Mouse (Mus musculus): Measurements from ENCODE around the gene Grk6.
"Not testable (repeated sequence)": the region's sequence is repeated elsewhere in the genome, so short reads cannot be mapped to it uniquely, and the experiment has no call there.

Gene Grk6

GRCm38 (mm10) chr13:55426613-55427012, 18.3 kb upstream of the Grk6 start, which contains the start of gene F12:
F12 (minus strand) TSS chr13:55426793.
- DNase-seq (ENCODE audit: low spot score in 2 of 2), result no peak

GRCm38 (mm10) chr13:55429226-55429888, 15.5 kb upstream of the Grk6 start:
- peak; percentile 67 to 76 for DNase-seq (ENCODE audit: low spot score in 2 of 2)

GRCm38 (mm10) chr13:55430566-55430965, 14.3 kb upstream of the Grk6 start:
- DNase-seq (ENCODE audit: low spot score in 2 of 2), result no peak

- no peak for DNase-seq (ENCODE audit: low spot score in 2 of 2)
These were observed 12.8 kb upstream of the Grk6 start for GRCm38 (mm10) chr13:55431889-55432685.

GRCm38 (mm10) chr13:55437111-55437629, 7.7 kb upstream of the Grk6 start:
- not testable (repeated sequence) for DNase-seq (ENCODE audit: low spot score in 2 of 2)

- DNase-seq (ENCODE audit: low spot score in 2 of 2), result no peak
These were observed 1.0 kb upstream of the Grk6 start for GRCm38 (mm10) chr13:55443799-55444285.

GRCm38 (mm10) chr13:55444286-55444936, 461 bp upstream of the Grk6 start:
- peak; percentile 80 to 90 for DNase-seq (ENCODE audit: low spot score in 2 of 2)

GRCm38 (mm10) chr13:55445361-55446091, 654 bp downstream of the Grk6 start:
- no peak for DNase-seq (ENCODE audit: low spot score in 2 of 2)

- DNase-seq (ENCODE audit: low spot score in 2 of 2), result peak in 1 of 2 experiments; percentile 59
These were observed 1.7 kb downstream of the Grk6 start for GRCm38 (mm10) chr13:55446483-55447105.

GRCm38 (mm10) chr13:55447543-55447943, 2.7 kb downstream of the Grk6 start:
- peak; percentile 72 to 82 for DNase-seq (ENCODE audit: low spot score in 2 of 2)

GRCm38 (mm10) chr13:55448131-55448530, 3.3 kb downstream of the Grk6 start:
- DNase-seq (ENCODE audit: low spot score in 2 of 2), result no peak

GRCm38 (mm10) chr13:55449205-55449604, 4.3 kb downstream of the Grk6 start:
- peak in 1 of 2 experiments; percentile 70 for DNase-seq (ENCODE audit: low spot score in 2 of 2)

- peak; percentile 70 to 83 for DNase-seq (ENCODE audit: low spot score in 2 of 2)
These were observed 5.0 kb downstream of the Grk6 start for GRCm38 (mm10) chr13:55449679-55450441.

GRCm38 (mm10) chr13:55450511-55450980, 5.7 kb downstream of the Grk6 start:
- DNase-seq (ENCODE audit: low spot score in 2 of 2), result no peak

- DNase-seq (ENCODE audit: low spot score in 2 of 2), result no peak
These were observed 6.4 kb downstream of the Grk6 start for GRCm38 (mm10) chr13:55451296-55451695.

GRCm38 (mm10) chr13:55451785-55452549, 7.1 kb downstream of the Grk6 start:
- DNase-seq (ENCODE audit: low spot score in 2 of 2), result no peak

- no peak for DNase-seq (ENCODE audit: low spot score in 2 of 2)
These were observed 18.1 kb downstream of the Grk6 start for GRCm38 (mm10) chr13:55462965-55463364.

GRCm38 (mm10) chr13:55463399-55464026, 18.6 kb downstream of the Grk6 start:
- peak in 1 of 2 experiments; percentile 69 for DNase-seq (ENCODE audit: low spot score in 2 of 2)
